Mouse (Mus musculus) E14TG2a.4 (cell line): ENCODE measurements around the gene Hyal1.

Source experiments
- H3K27me3 ChIP-seq: 2 replicates; pipeline ENCODE4 v1.6.1; 2014; ENCODE audit warnings: low read length, control low read depth; ENCODE audit not compliant: insufficient read depth
- H3K36me3 ChIP-seq: 2 replicates; pipeline ENCODE4 v1.6.1; 2014; ENCODE audit warnings: low read length, control low read depth; ENCODE audit not compliant: insufficient read depth
- H3K4me1 ChIP-seq: replicated peaks from 2 replicates; pipeline ENCODE4 v1.6.1; 2014; ENCODE audit warnings: low read depth, low read length, control low read depth
- H3K4me3 ChIP-seq: replicated peaks from 2 replicates; pipeline ENCODE4 v1.5.1; 2014; ENCODE audit warnings: mild to moderate bottlenecking, low read length
- H3K9me3 ChIP-seq: 2 replicates; pipeline ENCODE4 v1.6.1; 2014; ENCODE audit warnings: low read length, control low read depth
- CTCF ChIP-seq: conservative IDR thresholded peaks from 2 replicates; pipeline ENCODE4 v1.5.1; 2014; ENCODE audit warnings: low read length
- NANOG ChIP-seq: IDR thresholded peaks from 2 replicates; pipeline ENCODE4 v1.6.1; 2014; ENCODE audit warnings: borderline replicate concordance, low read length, mixed read lengths
- POU5F1 ChIP-seq: IDR thresholded peaks from 2 replicates; pipeline ENCODE4 v1.6.1; 2014; ENCODE audit warnings: low read length, borderline replicate concordance

The Hyal1 gene

GRCm38 (mm10) chr9:107596619-107597569 is 20.2 kb downstream of the Hyal1 start:
- Histone ChIP-seq H3K4me3 (no peak overlapping the region), H3K4me1 (peaks cover 69% of the 10 kb centered on the region), H3K27me3 (peaks cover 67% of the 10 kb centered on the region), H3K9me3 (no peaks in the 10 kb centered on the region), H3K36me3 (peaks cover 39% of the 10 kb centered on the region)
- TF ChIP-seq NANOG (no peak), CTCF (no peak), POU5F1 (no peak)

- Histone ChIP-seq H3K27me3 (peaks cover 77% of the 10 kb centered on the region), H3K4me3 (peak overlapping the region; percentile 72), H3K4me1 (peaks cover 68% of the 10 kb centered on the region), H3K36me3 (peaks cover 24% of the 10 kb centered on the region), H3K9me3 (no peaks in the 10 kb centered on the region)
- TF ChIP-seq POU5F1 (no peak), NANOG (no peak), CTCF (no peak)
Observed at GRCm38 (mm10) chr9:107598385-107598784, 21.7 kb downstream of the Hyal1 start.

GRCm38 (mm10) chr9:107599433-107599832 is 22.7 kb downstream of the Hyal1 start:
- Histone ChIP-seq H3K4me3 (peak overlapping the region; percentile 72), H3K36me3 (peaks cover 15% of the 10 kb centered on the region), H3K9me3 (no peaks in the 10 kb centered on the region), H3K4me1 (peaks cover 67% of the 10 kb centered on the region), H3K27me3 (peaks cover 87% of the 10 kb centered on the region)
- no peak for TF ChIP-seq CTCF

- Histone ChIP-seq H3K9me3 (no peaks in the 10 kb centered on the region), H3K27me3 (peaks cover 90% of the 10 kb centered on the region), H3K36me3 (peaks cover 10% of the 10 kb centered on the region), H3K4me3 (peak overlapping the region; percentile 72), H3K4me1 (peaks cover 67% of the 10 kb centered on the region)
- TF ChIP-seq POU5F1 (no peak), CTCF (no peak), NANOG (no peak)
Observed at GRCm38 (mm10) chr9:107599842-107600241, 23.1 kb downstream of the Hyal1 start.

GRCm38 (mm10) chr9:107600745-107601144 is 24.0 kb downstream of the Hyal1 start:
- H3K9me3 ChIP-seq = no peaks in the 10 kb centered on the region
- peaks cover 71% of the 10 kb centered on the region for H3K4me1 ChIP-seq
- H3K36me3 ChIP-seq = peaks cover 4% of the 10 kb centered on the region; the same call in 1 of the 2 replicates
- H3K27me3 ChIP-seq = peaks cover 94% of the 10 kb centered on the region
- H3K4me3 ChIP-seq = no peak overlapping the region
- TF ChIP-seq POU5F1 (no peak), CTCF (peak; percentile 36), NANOG (no peak)

GRCm38 (mm10) chr9:107601275-107601674 is 24.5 kb downstream of the Hyal1 start:
- Histone ChIP-seq H3K4me1 (peaks cover 76% of the 10 kb centered on the region), H3K36me3 (no peaks in the 10 kb centered on the region; the same call in 1 of the 2 replicates), H3K9me3 (no peaks in the 10 kb centered on the region), H3K27me3 (peaks cover 94% of the 10 kb centered on the region), H3K4me3 (no peak overlapping the region)
- no peak for TF ChIP-seq NANOG
- no peak for TF ChIP-seq CTCF
- TF ChIP-seq POU5F1 = no peak

- Histone ChIP-seq H3K36me3 (no peaks in the 10 kb centered on the region), H3K27me3 (peaks cover 93% of the 10 kb centered on the region), H3K4me1 (peaks cover 85% of the 10 kb centered on the region), H3K9me3 (no peaks in the 10 kb centered on the region), H3K4me3 (no peak overlapping the region)
- no peak for TF ChIP-seq NANOG
- peak; percentile 94 for TF ChIP-seq CTCF
Observed at GRCm38 (mm10) chr9:107602068-107602648, 25.4 kb downstream of the Hyal1 start.

- peaks cover 94% of the 10 kb centered on the region for H3K4me1 ChIP-seq
- H3K4me3 ChIP-seq = no peak overlapping the region
- no peaks in the 10 kb centered on the region for H3K9me3 ChIP-seq
- no peaks in the 10 kb centered on the region for H3K36me3 ChIP-seq
- H3K27me3 ChIP-seq = peaks cover 91% of the 10 kb centered on the region
- TF ChIP-seq POU5F1 (no peak), CTCF (no peak), NANOG (no peak)
Observed at GRCm38 (mm10) chr9:107603251-107603650, 26.5 kb downstream of the Hyal1 start.
